Mouse (Mus musculus) embryonic fibroblast, embryonic 13.5 days (primary cell): ENCODE results near the gene Vmac.

Experiments used
- CTCF ChIP-seq: IDR thresholded peaks from 2 replicates; pipeline ENCODE4 v1.5.1; 2011; ENCODE audit warnings: mild to moderate bottlenecking, control low read depth, low read length, moderate library complexity, borderline replicate concordance; ENCODE audit not compliant: insufficient read depth
- POLR2A ChIP-seq: IDR thresholded peaks from 2 replicates; pipeline ENCODE4 v1.6.1; 2011; ENCODE audit warnings: low read depth, mild to moderate bottlenecking, control low read depth, low read length, moderate library complexity

DNA sequence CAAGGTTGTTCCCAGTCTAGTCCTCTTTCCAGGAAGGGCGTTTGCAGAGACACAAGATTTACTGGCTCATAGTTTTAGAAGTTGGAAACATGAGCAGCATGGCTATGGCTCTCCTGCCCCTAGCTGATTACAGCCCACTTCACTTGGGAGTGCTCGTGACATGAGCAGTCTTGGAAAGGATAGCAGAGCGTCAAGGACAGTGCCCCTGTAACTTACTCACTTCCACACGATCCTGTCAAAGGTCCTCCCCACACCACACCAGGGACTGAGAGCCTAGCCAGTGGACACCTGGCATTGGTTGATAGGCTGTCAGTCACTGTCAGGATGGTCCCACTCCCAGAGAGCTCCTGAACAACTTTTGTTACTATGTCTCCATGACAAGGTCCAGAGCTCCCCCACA, 14.8 kb downstream of the Vmac start:
- TF ChIP-seq POLR2A (no peak), CTCF (no peak)
